Comparison of ENCODE assay signal across 9 mouse cellular contexts in genomic region chr2:144009551-144010281, GRCm38 (mm10). TPM values are rescaled to one million over a fixed set of nuclear protein-coding genes. Genes with fewer than 3 reads are reported as not detected.
DNase-seq lines count a peak whose midpoint lies in the region; ATAC-seq and TF ChIP-seq lines count a peak whose summit lies in the region.
"Had no signal": no experiment of that assay in that cellular context is flagged by ENCODE, and none has a peak within 500 bp of the region (broad histone marks: within the 10 kb centered on the region; RNA-seq: fewer than 3 reads in every experiment).

No protein-coding gene starts in this region.

- H3K9ac ChIP-seq in forebrain, embryonic 13.5 days: peak overlapping the region; percentile 75
- H3K9ac ChIP-seq in hindbrain, embryonic 12.5 days: peak overlapping the region; percentile 87
- peak overlapping the region; percentile 87 for H3K9ac ChIP-seq in limb, embryonic 11.5 days (ENCODE audit: low read length)

- WGBS in forebrain, embryonic 13.5 days: 9% methylated on average over 30 of the region's 30 CpGs
- 4% methylated on average over 30 of the region's 30 CpGs for WGBS in hindbrain, embryonic 12.5 days
- WGBS in limb, embryonic 11.5 days: 1% methylated on average over 30 of the region's 30 CpGs
- WGBS in midbrain, embryonic 10.5 days: 5% methylated on average over 30 of the region's 30 CpGs

- TF ChIP-seq POLR2A in testis, adult 2 months (IDR thresholded peaks at IDR 0.05; ENCODE audit: control insufficient read depth, low read depth, low read length): no peak

- no peak for TF ChIP-seq CTCF in testis, adult 2 months (IDR thresholded peaks at IDR 0.05; ENCODE audit: control insufficient read depth, insufficient read depth, insufficient replicate concordance, low read depth, low read length)

- ATAC-seq in forebrain, embryonic 13.5 days: no peak
- no peak; the same call in 1 of the 2 replicates for ATAC-seq in hindbrain, embryonic 12.5 days (ENCODE audit: low FRiP score)
- ATAC-seq in limb, embryonic 11.5 days (ENCODE audit: insufficient number of reproducible peaks, low FRiP score, low TSS enrichment, low read depth): 0 out of 2 replicates have a peak, but pooled peaks have one; percentile 10

- no peaks in the 10 kb centered on the region for H3K36me3 ChIP-seq in forebrain, embryonic 13.5 days (ENCODE audit: poor library complexity, severe bottlenecking)
- no peaks in the 10 kb centered on the region for H3K36me3 ChIP-seq in hindbrain, embryonic 12.5 days
- H3K36me3 ChIP-seq in limb, embryonic 11.5 days (ENCODE audit: control insufficient read depth, insufficient read depth, low read length): no peaks in the 10 kb centered on the region
- H3K36me3 ChIP-seq in midbrain, embryonic 10.5 days: no peaks in the 10 kb centered on the region
- no peaks in the 10 kb centered on the region for H3K36me3 ChIP-seq in testis, adult 2 months (ENCODE audit: control insufficient read depth, insufficient read depth, low read length)

- H3K9me3 ChIP-seq in forebrain, embryonic 13.5 days (replicated peaks): no peaks in the 10 kb centered on the region
- no peaks in the 10 kb centered on the region for H3K9me3 ChIP-seq in hindbrain, embryonic 12.5 days (replicated peaks)
- no peaks in the 10 kb centered on the region for H3K9me3 ChIP-seq in limb, embryonic 11.5 days (ENCODE audit: control insufficient read depth, low read length)
- no peaks in the 10 kb centered on the region for H3K9me3 ChIP-seq in midbrain, embryonic 10.5 days (replicated peaks)

- peak; percentile 18 for DNase-seq in layer of hippocampus, adult 9-10 months (ENCODE audit: low spot score)
- no peak for DNase-seq in layer of hippocampus, adult 18-20 months (ENCODE audit: low spot score in 2 of 2)
- DNase-seq in adrenal gland, postnatal 25 days: peak; percentile 22
- no peak for DNase-seq in limb, embryonic 11.5 days (ENCODE audit: low spot score)
- DNase-seq in midbrain, embryonic 10.5 days (ENCODE audit: low spot score): no peak

- H3K27me3 ChIP-seq in forebrain, embryonic 13.5 days: no peaks in the 10 kb centered on the region
- no peaks in the 10 kb centered on the region for H3K27me3 ChIP-seq in hindbrain, embryonic 12.5 days
- no peaks in the 10 kb centered on the region for H3K27me3 ChIP-seq in limb, embryonic 11.5 days (ENCODE audit: control insufficient read depth, insufficient read depth, low read length)
- no peaks in the 10 kb centered on the region for H3K27me3 ChIP-seq in midbrain, embryonic 10.5 days (ENCODE audit: low read depth, poor library complexity, severe bottlenecking)
- no peaks in the 10 kb centered on the region for H3K27me3 ChIP-seq in testis, adult 2 months (ENCODE audit: control insufficient read depth, insufficient read depth, low read length)

- H3K4me3 ChIP-seq in forebrain, embryonic 13.5 days: peak overlapping the region; percentile 81
- peak overlapping the region; percentile 91 for H3K4me3 ChIP-seq in hindbrain, embryonic 12.5 days
- H3K4me3 ChIP-seq in limb, embryonic 11.5 days (ENCODE audit: low read depth, low read length): peak overlapping the region; percentile 83
- H3K4me3 ChIP-seq in midbrain, embryonic 10.5 days: peak overlapping the region; percentile 88
- H3K4me3 ChIP-seq in testis, adult 2 months (ENCODE audit: control insufficient read depth, low read depth, low read length): peak overlapping the region; percentile 81

- no peak overlapping the region for H3K27ac ChIP-seq in forebrain, embryonic 13.5 days
- H3K27ac ChIP-seq in hindbrain, embryonic 12.5 days: 0 out of 2 replicates have a peak overlapping the region, but pooled peaks have one; percentile 88
- H3K27ac ChIP-seq in limb, embryonic 11.5 days (replicated peaks; ENCODE audit: low read depth, low read length): peak overlapping the region; percentile 89; the same call in 1 of the 2 replicates
- peak overlapping the region; percentile 93 for H3K27ac ChIP-seq in midbrain, embryonic 10.5 days (replicated peaks)
- H3K27ac ChIP-seq in testis, adult 2 months (ENCODE audit: control insufficient read depth, insufficient read depth, low read depth, low read length): peak overlapping the region; percentile 47

- peak overlapping the region; percentile 71 for H3K4me2 ChIP-seq in forebrain, embryonic 13.5 days
- H3K4me2 ChIP-seq in hindbrain, embryonic 12.5 days (replicated peaks): peak overlapping the region; percentile 59
- peak overlapping the region; percentile 75 for H3K4me2 ChIP-seq in limb, embryonic 11.5 days (ENCODE audit: low read depth, severe bottlenecking)

- H3K4me1 ChIP-seq in forebrain, embryonic 13.5 days: peaks cover 4% of the 10 kb centered on the region; the same call in 1 of the 2 replicates
- peaks cover 21% of the 10 kb centered on the region for H3K4me1 ChIP-seq in hindbrain, embryonic 12.5 days
- peaks cover 2% of the 10 kb centered on the region; the same call in 1 of the 2 replicates for H3K4me1 ChIP-seq in limb, embryonic 11.5 days (ENCODE audit: control insufficient read depth, insufficient read depth, low read length)
- peaks cover 29% of the 10 kb centered on the region for H3K4me1 ChIP-seq in midbrain, embryonic 10.5 days
- H3K4me1 ChIP-seq in testis, adult 2 months (ENCODE audit: control insufficient read depth, insufficient read depth, low read length): peaks cover 9% of the 10 kb centered on the region

RNA-seq across cellular contexts. Expression of gene Rrbp1, which starts 1.3 kb away (rescaled TPM):
- total RNA-seq in layer of hippocampus, adult 18-20 months (2021): 10 to 100 TPM; 48.9 to 52.6 TPM
- 192 and 198 TPM in 2 replicates for total RNA-seq in adrenal gland, postnatal 25 days (2021)
- polyA plus RNA-seq in forebrain, embryonic 13.5 days (2015; fragmentation: Nextera tagmentation; extraction: Ambion mirVana): 23.9 and 27.7 TPM in 2 replicates
- polyA plus RNA-seq in hindbrain, embryonic 12.5 days (2016; fragmentation: Nextera tagmentation; extraction: Ambion mirVana): 60.7 and 61.6 TPM in 2 replicates
- polyA plus RNA-seq in limb, embryonic 11.5 days (2014; fragmentation: Nextera tagmentation; extraction: Ambion mirVana): 57.0 and 68.1 TPM in 2 replicates
- 41.7 and 48.0 TPM in 2 replicates for polyA plus RNA-seq in midbrain, embryonic 10.5 days (2016; fragmentation: Nextera tagmentation; extraction: Ambion mirVana)
- 106 and 107 TPM in 2 replicates for polyA plus RNA-seq in testis, adult 2 months (2012; rRNA removed)

RNA-seq across cellular contexts. Expression of gene Banf2, which starts 23.1 kb away (rescaled TPM):
- total RNA-seq in layer of hippocampus, adult 18-20 months (2021): not detected
- not detected in 2 replicates for total RNA-seq in adrenal gland, postnatal 25 days (2021)
- polyA plus RNA-seq in forebrain, embryonic 13.5 days (2015; fragmentation: Nextera tagmentation; extraction: Ambion mirVana): not detected in 2 replicates
- not detected in 2 replicates for polyA plus RNA-seq in hindbrain, embryonic 12.5 days (2016; fragmentation: Nextera tagmentation; extraction: Ambion mirVana)
- not detected in 2 replicates for polyA plus RNA-seq in limb, embryonic 11.5 days (2014; fragmentation: Nextera tagmentation; extraction: Ambion mirVana)
- polyA plus RNA-seq in midbrain, embryonic 10.5 days (2016; fragmentation: Nextera tagmentation; extraction: Ambion mirVana): not detected in 2 replicates
- polyA plus RNA-seq in testis, adult 2 months (2012; rRNA removed): 212 and 222 TPM in 2 replicates
- total RNA-seq: adrenal gland, postnatal 4 days had no signal

Comparison
In these comparisons a context has a peak if more than half of its experiments do, and no peak if none do; other contexts are left out.
1. DNase-seq: peak in layer of hippocampus, adult 9-10 months (single experiment) and adrenal gland, postnatal 25 days (single experiment); none in layer of hippocampus, adult 18-20 months (0 of 2), limb, embryonic 11.5 days (single experiment) and midbrain, embryonic 10.5 days (single experiment).
2. RNA of gene Banf2, which starts 23.1 kb away (polyA plus RNA-seq): 212 to 222 TPM in testis, adult 2 months; not detected in forebrain, embryonic 13.5 days, not detected in hindbrain, embryonic 12.5 days, not detected in limb, embryonic 11.5 days and not detected in midbrain, embryonic 10.5 days; every median in the first group is over 100 times any median in the second.
3. Peak in every context shown above with its lines, with median percentiles within 50 percentile points of each other: H3K4me2 ChIP-seq, H3K4me3 ChIP-seq and H3K9ac ChIP-seq.